ENCODE assay signal across 15 mouse cellular contexts in the genomic region with DNA sequence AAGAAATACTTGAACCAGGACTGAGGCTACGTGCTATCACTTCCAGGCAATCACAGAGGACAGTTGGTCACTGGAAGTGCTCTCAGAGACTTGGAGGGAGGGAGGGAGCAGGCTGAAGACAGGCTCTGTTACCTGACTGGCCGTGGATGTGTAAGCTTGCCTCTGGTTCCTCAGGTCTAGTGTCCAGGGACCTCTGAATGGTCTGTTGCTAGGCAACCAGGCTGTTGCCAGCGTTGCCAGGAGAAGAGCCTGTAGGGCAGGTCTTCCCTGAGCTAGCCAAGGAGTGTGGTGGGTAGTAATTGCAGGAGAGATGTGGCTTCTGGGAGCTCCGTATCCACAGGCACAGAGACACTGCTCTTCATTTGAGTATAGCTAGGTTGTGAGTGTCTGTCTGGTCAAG.
DNase-seq lines count a peak whose midpoint lies in the region; ATAC-seq lines count a peak whose summit lies in the region.
"Had no signal": no experiment of that assay in that cellular context is flagged by ENCODE, and none has a peak within 500 bp of the region (broad histone marks: within the 10 kb centered on the region; RNA-seq: fewer than 3 reads in every experiment).

No protein-coding gene starts in this region.

- DNase-seq in neural tube, embryonic 10.5 days (ENCODE audit: extremely low spot score, low spot score), result no peak
- no peak for DNase-seq in layer of hippocampus, postnatal 25 days (ENCODE audit: extremely low spot score in 1 of 2, low spot score in 1 of 2)
- no peak for DNase-seq in MN1 (ENCODE audit: low spot score)
- no peak for DNase-seq in heart, postnatal 36 days
- DNase-seq: cerebellum, adult 11-12 months; gastrocnemius, postnatal 14 days; lung, embryonic 14.5 days had no signal

- H3K27ac ChIP-seq in neural tube, embryonic 12.5 days, result no peak overlapping the region
- no peak overlapping the region for H3K27ac ChIP-seq in forebrain, embryonic 15.5 days (replicated peaks)
- H3K27ac ChIP-seq in midbrain, embryonic 13.5 days, result no peak overlapping the region; the same call in 1 of the 2 replicates
- H3K27ac ChIP-seq: embryonic facial prominence, embryonic 12.5 days; layer of hippocampus, adult 2 months; limb, embryonic 15.5 days had no signal

- peaks cover 12% of the 10 kb centered on the region for H3K4me1 ChIP-seq in neural tube, embryonic 12.5 days
- H3K4me1 ChIP-seq in forebrain, embryonic 15.5 days, result peaks cover 9% of the 10 kb centered on the region
- peaks cover 28% of the 10 kb centered on the region for H3K4me1 ChIP-seq in midbrain, embryonic 13.5 days (replicated peaks)
- H3K4me1 ChIP-seq: embryonic facial prominence, embryonic 12.5 days; heart, embryonic 12.5 days; megakaryocyte, embryonic 14.5 days had no signal

- WGBS in neural tube, embryonic 12.5 days, result 38% methylated on average over 4 of the region's 4 CpGs
- WGBS in forebrain, embryonic 15.5 days, result 25% methylated on average over 4 of the region's 4 CpGs
- 36% methylated on average over 4 of the region's 4 CpGs for WGBS in midbrain, embryonic 13.5 days

- H3K4me3 ChIP-seq in neural tube, embryonic 12.5 days, result no peak overlapping the region
- no peak overlapping the region for H3K4me3 ChIP-seq in forebrain, embryonic 15.5 days
- no peak overlapping the region for H3K4me3 ChIP-seq in midbrain, embryonic 13.5 days (replicated peaks)
- H3K4me3 ChIP-seq: embryonic facial prominence, embryonic 12.5 days; heart, embryonic 12.5 days; layer of hippocampus, adult 2 months; limb, embryonic 15.5 days; megakaryocyte, embryonic 14.5 days had no signal

- H3K9me3 ChIP-seq in neural tube, embryonic 12.5 days, result no peaks in the 10 kb centered on the region
- H3K9me3 ChIP-seq in forebrain, embryonic 15.5 days, result no peaks in the 10 kb centered on the region
- H3K9me3 ChIP-seq in midbrain, embryonic 13.5 days, result no peaks in the 10 kb centered on the region
- H3K9me3 ChIP-seq: embryonic facial prominence, embryonic 12.5 days; heart, embryonic 12.5 days; limb, embryonic 15.5 days had no signal

- H3K9ac ChIP-seq in neural tube, embryonic 12.5 days, result no peak overlapping the region
- H3K9ac ChIP-seq in forebrain, embryonic 15.5 days (replicated peaks), result no peak overlapping the region
- H3K9ac ChIP-seq in midbrain, embryonic 13.5 days (replicated peaks), result no peak overlapping the region
- H3K9ac ChIP-seq: embryonic facial prominence, embryonic 12.5 days; heart, embryonic 12.5 days; limb, embryonic 15.5 days; lung, embryonic 14.5 days had no signal

- intact Hi-C loops in heart, postnatal 36 days (cut with DNase I), result no loop called here

- H3K36me3 ChIP-seq in neural tube, embryonic 12.5 days, result no peaks in the 10 kb centered on the region
- H3K36me3 ChIP-seq in forebrain, embryonic 15.5 days, result no peaks in the 10 kb centered on the region
- H3K36me3 ChIP-seq in midbrain, embryonic 13.5 days, result no peaks in the 10 kb centered on the region
- H3K36me3 ChIP-seq: embryonic facial prominence, embryonic 12.5 days; heart, embryonic 12.5 days; limb, embryonic 15.5 days had no signal

- no peaks in the 10 kb centered on the region for H3K27me3 ChIP-seq in neural tube, embryonic 12.5 days (replicated peaks)
- no peaks in the 10 kb centered on the region for H3K27me3 ChIP-seq in forebrain, embryonic 15.5 days
- H3K27me3 ChIP-seq in midbrain, embryonic 13.5 days, result no peaks in the 10 kb centered on the region
- H3K27me3 ChIP-seq: embryonic facial prominence, embryonic 12.5 days had no signal

- ATAC-seq in neural tube, embryonic 12.5 days (ENCODE audit: low FRiP score, low read depth), result 0 out of 2 replicates have a peak, but pooled peaks have one; percentile 26
- peak; percentile 38; the same call in 1 of the 2 replicates for ATAC-seq in forebrain, embryonic 15.5 days (replicated peaks)
- ATAC-seq in midbrain, embryonic 13.5 days, result peak; percentile 76

- no peak overlapping the region for H3K4me2 ChIP-seq in neural tube, embryonic 12.5 days (replicated peaks)
- no peak overlapping the region for H3K4me2 ChIP-seq in forebrain, embryonic 15.5 days (replicated peaks)
- H3K4me2 ChIP-seq in midbrain, embryonic 13.5 days (replicated peaks), result no peak overlapping the region
- H3K4me2 ChIP-seq: embryonic facial prominence, embryonic 12.5 days; heart, embryonic 12.5 days; limb, embryonic 15.5 days; lung, embryonic 14.5 days had no signal

Comparison
In these comparisons a context has a peak if more than half of its experiments do, and no peak if none do; other contexts are left out.
1. ATAC-seq: peak in every context shown above with its lines; median percentile 76 in midbrain, embryonic 13.5 days; 38 in forebrain, embryonic 15.5 days; 26 in neural tube, embryonic 12.5 days.